Comparison of ENCODE assay signal across 8 mouse cellular contexts in the genomic region with DNA sequence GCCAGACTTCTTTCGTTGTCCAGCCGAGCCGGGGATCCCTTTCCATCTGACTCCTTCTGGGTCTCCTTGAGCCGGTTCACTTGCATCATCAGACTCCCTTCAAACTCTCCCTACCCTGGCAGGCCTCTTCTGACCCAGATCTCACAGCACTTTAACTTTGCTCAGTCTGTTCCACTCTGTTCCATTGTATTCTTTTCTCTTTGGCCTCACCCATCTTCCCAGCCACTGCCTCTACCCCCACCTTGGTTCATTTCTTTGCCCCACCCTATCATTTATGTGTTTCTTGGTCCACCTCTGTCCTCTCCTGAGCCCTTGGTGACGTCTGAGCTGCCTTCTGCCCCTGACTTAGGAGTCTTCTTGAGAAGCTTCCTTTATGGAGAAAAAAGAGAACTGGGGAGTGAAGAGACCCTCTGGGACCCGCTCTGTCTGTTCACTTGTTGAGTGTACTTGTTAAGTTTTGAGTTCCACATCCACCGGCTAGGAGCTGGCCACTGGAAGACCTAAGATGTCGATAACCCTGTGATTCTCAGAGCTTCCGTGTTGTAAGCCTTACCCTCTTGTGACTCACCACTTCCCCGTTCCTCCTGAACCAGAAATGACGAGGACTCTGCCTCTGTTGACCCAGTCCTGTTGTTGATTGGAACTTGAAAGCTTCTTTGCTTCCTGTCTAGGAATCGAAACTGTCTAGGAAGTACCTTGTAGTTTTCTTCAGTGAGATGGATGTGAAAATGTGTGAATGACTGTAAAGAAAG. TPM values are rescaled to one million over a fixed set of nuclear protein-coding genes. Genes with fewer than 3 reads are reported as not detected.
A peak's percentile ranks its signal among the peaks of the same experiment; 100 is the strongest.
DNase-seq lines count a peak whose midpoint lies in the region; ATAC-seq lines count a peak whose summit lies in the region.

No protein-coding gene starts in this region.

- ATAC-seq in neural tube, embryonic 11.5 days (ENCODE audit: insufficient read depth, low FRiP score, low TSS enrichment), result peak; percentile 1; the same call in 1 of the 2 replicates
- no peak for ATAC-seq in embryonic facial prominence, embryonic 12.5 days (ENCODE audit: insufficient number of reproducible peaks, insufficient read depth, low FRiP score, low TSS enrichment)
- 0 out of 2 replicates have a peak, but pooled peaks have one; percentile 2 for ATAC-seq in limb, embryonic 11.5 days (ENCODE audit: insufficient number of reproducible peaks, low FRiP score, low TSS enrichment, low read depth)
- ATAC-seq in midbrain, embryonic 11.5 days (ENCODE audit: low FRiP score), result peak; percentile 17; the same call in 1 of the 2 replicates

- peak overlapping the region; percentile 94 for H3K4me3 ChIP-seq in neural tube, embryonic 11.5 days (ENCODE audit: low read depth, low read length)
- H3K4me3 ChIP-seq in embryonic facial prominence, embryonic 12.5 days, result peak overlapping the region; percentile 85
- peak overlapping the region; percentile 74 for H3K4me3 ChIP-seq in limb, embryonic 11.5 days (ENCODE audit: low read depth, low read length)
- peak overlapping the region; percentile 91 for H3K4me3 ChIP-seq in midbrain, embryonic 11.5 days (ENCODE audit: low read depth, low read length)

- no peaks in the 10 kb centered on the region for H3K9me3 ChIP-seq in neural tube, embryonic 11.5 days (ENCODE audit: control insufficient read depth, low read length)
- H3K9me3 ChIP-seq in embryonic facial prominence, embryonic 12.5 days, result no peaks in the 10 kb centered on the region
- no peaks in the 10 kb centered on the region for H3K9me3 ChIP-seq in limb, embryonic 11.5 days (ENCODE audit: control insufficient read depth, low read length)
- H3K9me3 ChIP-seq in midbrain, embryonic 11.5 days (ENCODE audit: control insufficient read depth, low read length), result no peaks in the 10 kb centered on the region

- intact Hi-C loops in heart, postnatal 14 days (cut with DNase I), result loop anchor here (5.0 kb wide), 1 partner anchor 135 kb away; a partner anchor contains a TSS

- peak overlapping the region; percentile 96 for H3K4me2 ChIP-seq in neural tube, embryonic 11.5 days (ENCODE audit: low read depth)
- H3K4me2 ChIP-seq in embryonic facial prominence, embryonic 12.5 days (replicated peaks), result peak overlapping the region; percentile 90
- peak overlapping the region; percentile 64 for H3K4me2 ChIP-seq in limb, embryonic 11.5 days (ENCODE audit: low read depth, severe bottlenecking)
- peak overlapping the region; percentile 66 for H3K4me2 ChIP-seq in midbrain, embryonic 11.5 days

- H3K9ac ChIP-seq in neural tube, embryonic 11.5 days (ENCODE audit: low read length), result peak overlapping the region; percentile 91
- peak overlapping the region; percentile 93 for H3K9ac ChIP-seq in embryonic facial prominence, embryonic 12.5 days
- peak overlapping the region; percentile 81 for H3K9ac ChIP-seq in limb, embryonic 11.5 days (ENCODE audit: low read length)
- peak overlapping the region; percentile 93 for H3K9ac ChIP-seq in midbrain, embryonic 11.5 days (ENCODE audit: low read length)

- H3K36me3 ChIP-seq in neural tube, embryonic 11.5 days (ENCODE audit: control insufficient read depth, insufficient read depth, low read length), result 0 out of 2 replicates have a peak, but pooled peaks cover 2% of the 10 kb centered on the region
- peaks cover 15% of the 10 kb centered on the region for H3K36me3 ChIP-seq in embryonic facial prominence, embryonic 12.5 days
- no peaks in the 10 kb centered on the region for H3K36me3 ChIP-seq in limb, embryonic 11.5 days (ENCODE audit: control insufficient read depth, insufficient read depth, low read length)
- peaks cover 3% of the 10 kb centered on the region; the same call in 1 of the 2 replicates for H3K36me3 ChIP-seq in midbrain, embryonic 11.5 days (ENCODE audit: control insufficient read depth, insufficient read depth, low read length)

- peak overlapping the region; percentile 53 for H3K27ac ChIP-seq in neural tube, embryonic 11.5 days (ENCODE audit: low read depth, low read length)
- H3K27ac ChIP-seq in embryonic facial prominence, embryonic 12.5 days, result peak overlapping the region; percentile 89
- peak overlapping the region; percentile 63 for H3K27ac ChIP-seq in limb, embryonic 11.5 days (replicated peaks; ENCODE audit: low read depth, low read length)
- H3K27ac ChIP-seq in midbrain, embryonic 11.5 days (ENCODE audit: low read depth, low read length), result peak overlapping the region; percentile 25; the same call in 1 of the 2 replicates

- no peak for DNase-seq in neural tube, embryonic 11.5 days (ENCODE audit: low spot score)
- DNase-seq in neural tube, embryonic 10.5 days (ENCODE audit: extremely low spot score, low spot score), result no peak
- DNase-seq in heart, postnatal 14 days, result peak; percentile 21 to 38
- peak; percentile 30 for DNase-seq in limb, embryonic 11.5 days (ENCODE audit: low spot score)
- DNase-seq in midbrain, embryonic 11.5 days (ENCODE audit: low spot score, missing footprints), result no peak
- DNase-seq in thymus, postnatal 0 days (ENCODE audit: low spot score), result peak; percentile 71
- no peak for DNase-seq in frontal cortex, postnatal 25 days (ENCODE audit: low spot score in 2 of 2)

- peaks cover 16% of the 10 kb centered on the region for H3K4me1 ChIP-seq in neural tube, embryonic 11.5 days (ENCODE audit: control insufficient read depth, insufficient read depth, low read length)
- H3K4me1 ChIP-seq in embryonic facial prominence, embryonic 12.5 days, result peaks cover 17% of the 10 kb centered on the region
- peaks cover 3% of the 10 kb centered on the region; the same call in 1 of the 2 replicates for H3K4me1 ChIP-seq in limb, embryonic 11.5 days (ENCODE audit: control insufficient read depth, insufficient read depth, low read length)
- peaks cover 10% of the 10 kb centered on the region for H3K4me1 ChIP-seq in midbrain, embryonic 11.5 days (ENCODE audit: control insufficient read depth, insufficient read depth, low read length)

- WGBS in neural tube, embryonic 11.5 days, result 18% methylated on average over 12 of the region's 12 CpGs
- WGBS in embryonic facial prominence, embryonic 12.5 days, result 10% methylated on average over 12 of the region's 12 CpGs
- 15% methylated on average over 12 of the region's 12 CpGs for WGBS in limb, embryonic 11.5 days
- WGBS in midbrain, embryonic 11.5 days, result 19% methylated on average over 12 of the region's 12 CpGs

- H3K27me3 ChIP-seq in neural tube, embryonic 11.5 days (ENCODE audit: control insufficient read depth, insufficient read depth, low read length), result no peaks in the 10 kb centered on the region
- no peaks in the 10 kb centered on the region for H3K27me3 ChIP-seq in embryonic facial prominence, embryonic 12.5 days
- no peaks in the 10 kb centered on the region for H3K27me3 ChIP-seq in limb, embryonic 11.5 days (ENCODE audit: control insufficient read depth, insufficient read depth, low read length)
- no peaks in the 10 kb centered on the region for H3K27me3 ChIP-seq in midbrain, embryonic 11.5 days (ENCODE audit: control insufficient read depth, insufficient read depth, low read length)

RNA-seq across cellular contexts. Expression of a gene that starts 6.2 kb away (rescaled TPM):
- polyA plus RNA-seq in neural tube, embryonic 11.5 days (2014; fragmentation: Nextera tagmentation; extraction: Ambion mirVana), result 10.5 and 12.0 TPM in 2 replicates
- 29.3 and 29.4 TPM in 2 replicates for polyA plus RNA-seq in embryonic facial prominence, embryonic 12.5 days (2016; fragmentation: Nextera tagmentation; extraction: Ambion mirVana)
- 100 to 1,000 TPM; 105 to 112 TPM for total RNA-seq in heart, postnatal 14 days (2021)
- polyA plus RNA-seq in limb, embryonic 11.5 days (2014; fragmentation: Nextera tagmentation; extraction: Ambion mirVana), result 12.8 and 13.7 TPM in 2 replicates
- 12.7 and 14.0 TPM in 2 replicates for polyA plus RNA-seq in midbrain, embryonic 11.5 days (2014; fragmentation: Nextera tagmentation; extraction: Ambion mirVana)
- 30.1 and 35.4 TPM in 2 replicates for polyA plus RNA-seq in thymus, postnatal 0 days (2015; fragmentation: Nextera tagmentation; extraction: Ambion mirVana)

RNA-seq across cellular contexts. Expression of a gene that starts 44.4 kb away (rescaled TPM):
- polyA plus RNA-seq in neural tube, embryonic 11.5 days (2014; fragmentation: Nextera tagmentation; extraction: Ambion mirVana), result not detected in 2 replicates
- polyA plus RNA-seq in embryonic facial prominence, embryonic 12.5 days (2016; fragmentation: Nextera tagmentation; extraction: Ambion mirVana), result 0.49 and 1.1 TPM in 2 replicates
- not detected for total RNA-seq in heart, postnatal 14 days (2021)
- polyA plus RNA-seq in limb, embryonic 11.5 days (2014; fragmentation: Nextera tagmentation; extraction: Ambion mirVana), result 0.43 and 0.67 TPM in 2 replicates
- polyA plus RNA-seq in midbrain, embryonic 11.5 days (2014; fragmentation: Nextera tagmentation; extraction: Ambion mirVana), result 0.60 and 1.1 TPM in 2 replicates
- 0.28 and 0.42 TPM in 2 replicates for polyA plus RNA-seq in thymus, postnatal 0 days (2015; fragmentation: Nextera tagmentation; extraction: Ambion mirVana)

RNA-seq across cellular contexts. Expression of a gene that starts 44.6 kb away (rescaled TPM):
- polyA plus RNA-seq in neural tube, embryonic 11.5 days (2014; fragmentation: Nextera tagmentation; extraction: Ambion mirVana), result 0.87 and 1.5 TPM in 2 replicates
- 1.4 and 1.7 TPM in 2 replicates for polyA plus RNA-seq in embryonic facial prominence, embryonic 12.5 days (2016; fragmentation: Nextera tagmentation; extraction: Ambion mirVana)
- 1 to 10 TPM; 2.3 to 2.6 TPM for total RNA-seq in heart, postnatal 14 days (2021)
- polyA plus RNA-seq in limb, embryonic 11.5 days (2014; fragmentation: Nextera tagmentation; extraction: Ambion mirVana), result 0.91 and 1.2 TPM in 2 replicates
- polyA plus RNA-seq in midbrain, embryonic 11.5 days (2014; fragmentation: Nextera tagmentation; extraction: Ambion mirVana), result 0.92 and 1.2 TPM in 2 replicates
- 0.51 and 0.61 TPM in 2 replicates for polyA plus RNA-seq in thymus, postnatal 0 days (2015; fragmentation: Nextera tagmentation; extraction: Ambion mirVana)

RNA-seq across cellular contexts. Expression of a gene that starts 54.2 kb away (rescaled TPM):
- polyA plus RNA-seq in neural tube, embryonic 11.5 days (2014; fragmentation: Nextera tagmentation; extraction: Ambion mirVana), result 14.5 and 15.1 TPM in 2 replicates
- polyA plus RNA-seq in embryonic facial prominence, embryonic 12.5 days (2016; fragmentation: Nextera tagmentation; extraction: Ambion mirVana), result 16.9 and 18.5 TPM in 2 replicates
- total RNA-seq in heart, postnatal 14 days (2021), result 10 to 100 TPM; 23.8 to 28.5 TPM
- polyA plus RNA-seq in limb, embryonic 11.5 days (2014; fragmentation: Nextera tagmentation; extraction: Ambion mirVana), result 13.5 and 15.9 TPM in 2 replicates
- polyA plus RNA-seq in midbrain, embryonic 11.5 days (2014; fragmentation: Nextera tagmentation; extraction: Ambion mirVana), result 12.3 and 14.1 TPM in 2 replicates
- 51.8 and 52.1 TPM in 2 replicates for polyA plus RNA-seq in thymus, postnatal 0 days (2015; fragmentation: Nextera tagmentation; extraction: Ambion mirVana)

Comparison
In these comparisons a context has a peak if more than half of its experiments do, and no peak if none do; other contexts are left out.
1. DNase-seq: peak in heart, postnatal 14 days (2 of 2), limb, embryonic 11.5 days (single experiment) and thymus, postnatal 0 days (single experiment); none in neural tube, embryonic 11.5 days (single experiment), neural tube, embryonic 10.5 days (single experiment), midbrain, embryonic 11.5 days (single experiment) and frontal cortex, postnatal 25 days (0 of 2).
2. H3K27ac ChIP-seq: peak in every context shown above with its lines; median percentile 89 in embryonic facial prominence, embryonic 12.5 days; 63 in limb, embryonic 11.5 days; 53 in neural tube, embryonic 11.5 days; 25 in midbrain, embryonic 11.5 days.
3. Peak in every context shown above with its lines, with median percentiles within 50 percentile points of each other: H3K4me2 ChIP-seq, H3K4me3 ChIP-seq and H3K9ac ChIP-seq.